Comparison of ENCODE assay signal across 8 mouse cellular contexts in the genomic region with DNA sequence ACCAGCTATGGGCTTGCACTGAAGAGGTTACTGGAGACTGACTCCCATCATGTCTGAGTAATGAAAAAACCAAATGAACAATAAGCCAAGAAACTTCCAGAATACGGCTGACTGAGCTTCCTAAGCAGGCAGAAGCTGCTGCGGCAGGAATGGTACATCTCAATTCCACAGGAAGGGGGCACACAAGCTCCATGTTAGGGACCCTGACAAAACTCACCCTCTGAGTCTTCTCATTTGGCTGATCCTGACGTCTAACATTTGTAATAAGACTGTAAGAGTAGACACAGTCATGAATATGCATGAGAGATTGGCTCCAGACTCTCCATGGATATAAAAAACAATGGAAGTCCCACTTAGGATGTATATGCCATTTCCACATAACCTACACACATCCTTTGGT. TPM values are rescaled to one million over a fixed set of nuclear protein-coding genes. Genes with fewer than 3 reads are reported as not detected.
DNase-seq lines count a peak whose midpoint lies in the region; ATAC-seq and TF ChIP-seq lines count a peak whose summit lies in the region.

No protein-coding gene starts in this region.

- H3K4me2 ChIP-seq in CH12.LX (ENCODE audit: insufficient read depth, low read depth, poor library complexity, severe bottlenecking), result no peak overlapping the region
- no peak overlapping the region for H3K4me2 ChIP-seq in hindbrain, embryonic 12.5 days (replicated peaks)
- H3K4me2 ChIP-seq in neural tube, embryonic 12.5 days (replicated peaks), result no peak overlapping the region

- no peak overlapping the region for H3K4me3 ChIP-seq in CH12.LX (replicated peaks in 1 of 3; ENCODE audit: low read depth in 2 of 3, low read length in 2 of 3, poor library complexity in 1 of 3)
- no peak overlapping the region for H3K4me3 ChIP-seq in hindbrain, embryonic 12.5 days
- H3K4me3 ChIP-seq in limb, embryonic 10.5 days, result no peak overlapping the region
- no peak overlapping the region for H3K4me3 ChIP-seq in neural tube, embryonic 12.5 days

- no peaks in the 10 kb centered on the region for H3K9me3 ChIP-seq in CH12.LX (replicated peaks; ENCODE audit: low read length)
- no peaks in the 10 kb centered on the region for H3K9me3 ChIP-seq in hindbrain, embryonic 12.5 days (replicated peaks)
- H3K9me3 ChIP-seq in limb, embryonic 10.5 days (replicated peaks), result no peaks in the 10 kb centered on the region
- H3K9me3 ChIP-seq in neural tube, embryonic 12.5 days, result no peaks in the 10 kb centered on the region

- peak; percentile 36 for DNase-seq in gastrocnemius, adult 18-20 months (ENCODE audit: low spot score)
- no peak for DNase-seq in gastrocnemius, postnatal 25 days
- peak; percentile 35 for DNase-seq in CH12.LX (ENCODE audit: extremely low read depth)
- peak; percentile 73 for DNase-seq in embryo, embryonic 10 days (ENCODE audit: low spot score)
- peak; percentile 51 for DNase-seq in limb, embryonic 10.5 days (ENCODE audit: low spot score)

- H3K27me3 ChIP-seq in CH12.LX (replicated peaks), result no peaks in the 10 kb centered on the region
- no peaks in the 10 kb centered on the region for H3K27me3 ChIP-seq in hindbrain, embryonic 12.5 days
- no peaks in the 10 kb centered on the region for H3K27me3 ChIP-seq in limb, embryonic 10.5 days (ENCODE audit: low read depth, poor library complexity, severe bottlenecking)
- H3K27me3 ChIP-seq in neural tube, embryonic 12.5 days (replicated peaks), result no peaks in the 10 kb centered on the region

- WGBS in hindbrain, embryonic 12.5 days, result 27% methylated on average over 3 of the region's 3 CpGs
- 29% methylated on average over 3 of the region's 3 CpGs for WGBS in limb, embryonic 10.5 days
- WGBS in neural tube, embryonic 12.5 days, result 24% methylated on average over 3 of the region's 3 CpGs

- H3K9ac ChIP-seq in CH12.LX (ENCODE audit: insufficient read depth, low read depth), result no peak overlapping the region
- no peak overlapping the region for H3K9ac ChIP-seq in hindbrain, embryonic 12.5 days
- H3K9ac ChIP-seq in neural tube, embryonic 12.5 days, result no peak overlapping the region

- peak in 1 of 2 experiments; percentile 84; a peak in 2 of 4 replicates for TF ChIP-seq CTCF in CH12.LX (conservative IDR thresholded peaks at IDR 0.05 in 1 of 2, IDR thresholded peaks at IDR 0.05 in 1 of 2; ENCODE audit: low read depth in 2 of 2, low read length in 2 of 2)

- no peak for TF ChIP-seq EP300 in CH12.LX (IDR thresholded peaks at IDR 0.05; ENCODE audit: low read length)

- no peaks in the 10 kb centered on the region for H3K79me2 ChIP-seq in CH12.LX (replicated peaks; ENCODE audit: control insufficient read depth, extremely low read depth, insufficient read depth, poor library complexity, severe bottlenecking)

- in situ Hi-C loops in CH12.LX (cut with MboI; ENCODE audit: low pct_ligation_motif_present, low pct_unique_long_range_greater_than_20kb, low sequenced_read_pairs), result loop anchor here (10.0 kb wide), 3 partner anchors 259 to 679 kb away; no protein-coding TSS in a partner anchor

- H3K4me1 ChIP-seq in CH12.LX (ENCODE audit: control insufficient read depth in 1 of 2, insufficient read depth in 2 of 2), result peaks cover 7 to 14% of the 10 kb centered on the region in 2 experiments
- H3K4me1 ChIP-seq in hindbrain, embryonic 12.5 days, result peaks cover 13% of the 10 kb centered on the region
- H3K4me1 ChIP-seq in limb, embryonic 10.5 days, result peaks cover 12% of the 10 kb centered on the region
- H3K4me1 ChIP-seq in neural tube, embryonic 12.5 days, result peaks cover 11% of the 10 kb centered on the region

- H3K27ac ChIP-seq in CH12.LX (ENCODE audit: insufficient read depth, low read depth), result no peak overlapping the region
- H3K27ac ChIP-seq in hindbrain, embryonic 12.5 days, result no peak overlapping the region
- no peak overlapping the region for H3K27ac ChIP-seq in limb, embryonic 10.5 days
- no peak overlapping the region for H3K27ac ChIP-seq in neural tube, embryonic 12.5 days

- peak; percentile 71 for ATAC-seq in hindbrain, embryonic 12.5 days (ENCODE audit: low FRiP score)
- peak; percentile 71 for ATAC-seq in neural tube, embryonic 12.5 days (ENCODE audit: low FRiP score, low read depth)
- ATAC-seq in erythroblast, adult 5-6 weeks (replicated peaks; ENCODE audit: low FRiP score, poor library complexity, severe bottlenecking), result no peak

- no peak for TF ChIP-seq POLR2A in CH12.LX (IDR thresholded peaks at IDR 0.05; ENCODE audit: low read depth, low read length)

- dilution Hi-C loops in CH12.LX (cut with MboI; ENCODE audit: extremely low pct_ligation_motif_present, extremely low pct_unique_long_range_greater_than_20kb, low sequenced_read_pairs), result no loop called here

- no peaks in the 10 kb centered on the region for H3K36me3 ChIP-seq in CH12.LX (replicated peaks in 1 of 2; ENCODE audit: control insufficient read depth in 1 of 2, insufficient read depth in 1 of 2, low read length in 1 of 2)
- no peaks in the 10 kb centered on the region for H3K36me3 ChIP-seq in hindbrain, embryonic 12.5 days
- no peaks in the 10 kb centered on the region for H3K36me3 ChIP-seq in limb, embryonic 10.5 days
- no peaks in the 10 kb centered on the region for H3K36me3 ChIP-seq in neural tube, embryonic 12.5 days

- TF ChIP-seq RAD21 in CH12.LX (IDR thresholded peaks at IDR 0.05; ENCODE audit: low read depth, low read length), result peak; percentile 86

TF ChIP-seq in CH12.LX, 34 proteins besides CTCF, POLR2A, EP300 and RAD21:
- TF ChIP-seq ZKSCAN1 (IDR thresholded peaks at IDR 0.05; ENCODE audit: borderline replicate concordance, low read depth, low read length), result no peak
- no peak for TF ChIP-seq MAFK (IDR thresholded peaks at IDR 0.05; ENCODE audit: insufficient replicate concordance, low read length)
- no peak for TF ChIP-seq ZNF384 (IDR thresholded peaks at IDR 0.05; ENCODE audit: low read depth, low read length)
- no peak for TF ChIP-seq RCOR1 (conservative IDR thresholded peaks at IDR 0.05; ENCODE audit: low read depth, low read length)
- peak; percentile 49; the same call in 1 of the 2 replicates for TF ChIP-seq ZC3H11A (IDR thresholded peaks at IDR 0.05; ENCODE audit: low read depth, low read length)
- TF ChIP-seq SMC3 (IDR thresholded peaks at IDR 0.05; ENCODE audit: low read depth, low read length), result peak; percentile 74
- TF ChIP-seq USF1 (IDR thresholded peaks at IDR 0.05; ENCODE audit: low read depth, low read length), result no peak
- no peak for TF ChIP-seq BHLHE40 (IDR thresholded peaks at IDR 0.05; ENCODE audit: low read depth, low read length)
- TF ChIP-seq TCF12 (IDR thresholded peaks at IDR 0.05; ENCODE audit: low read depth, low read length), result no peak

RNA-seq across cellular contexts. Expression of gene Nrde2, which starts 6.7 kb away (rescaled TPM):
- total RNA-seq in gastrocnemius, adult 18-20 months (2021), result 1 to 10 TPM; 7.5 to 7.8 TPM
- total RNA-seq in gastrocnemius, postnatal 25 days (2021), result 1 to 10 TPM; 5.7 to 6.5 TPM
- total RNA-seq in CH12.LX (2012; rRNA removed), result 18.9 and 21.5 TPM in 2 replicates
- 24.9 and 25.6 TPM in 2 replicates for total RNA-seq in CH12.LX (2014; rRNA removed)
- polyA plus RNA-seq in CH12.LX (2012; ENCODE audit: insufficient read length, low read depth), result 23.6 and 29.2 TPM in 2 replicates
- polyA plus RNA-seq in hindbrain, embryonic 12.5 days (2016; fragmentation: Nextera tagmentation; extraction: Ambion mirVana), result 15.6 and 16.7 TPM in 2 replicates
- 15.5 and 16.3 TPM in 2 replicates for polyA plus RNA-seq in limb, embryonic 10.5 days (2016; fragmentation: Nextera tagmentation; extraction: Ambion mirVana)
- 14.7 and 15.1 TPM in 2 replicates for polyA plus RNA-seq in neural tube, embryonic 12.5 days (2016; fragmentation: Nextera tagmentation; extraction: Ambion mirVana)
- 0.19 and 8.8 TPM in 2 replicates for total RNA-seq in erythroblast, adult 5-6 weeks (2015; ENCODE audit: low replicate concordance)
- total RNA-seq in erythroblast, adult 5-6 weeks (2017; ENCODE audit: low replicate concordance), result 10.9 and 11.1 TPM in 2 replicates

RNA-seq across cellular contexts. Expression of gene Calm1, which starts 33.1 kb away (rescaled TPM):
- total RNA-seq in gastrocnemius, adult 18-20 months (2021), result 100 to 1,000 TPM; 568 to 588 TPM
- total RNA-seq in gastrocnemius, postnatal 25 days (2021), result 100 to 1,000 TPM; 351 to 515 TPM
- total RNA-seq in CH12.LX (2012; rRNA removed) (750 and 836 TPM in 2 replicates), CH12.LX (2014; rRNA removed) (425 and 450 TPM in 2 replicates)
- 627 and 753 TPM in 2 replicates for polyA plus RNA-seq in CH12.LX (2012; ENCODE audit: insufficient read length, low read depth)
- polyA plus RNA-seq in hindbrain, embryonic 12.5 days (2016; fragmentation: Nextera tagmentation; extraction: Ambion mirVana), result 1,638 and 1,690 TPM in 2 replicates
- 1,121 and 1,290 TPM in 2 replicates for polyA plus RNA-seq in limb, embryonic 10.5 days (2016; fragmentation: Nextera tagmentation; extraction: Ambion mirVana)
- 1,755 and 1,801 TPM in 2 replicates for polyA plus RNA-seq in neural tube, embryonic 12.5 days (2016; fragmentation: Nextera tagmentation; extraction: Ambion mirVana)
- total RNA-seq in erythroblast, adult 5-6 weeks (2015; ENCODE audit: low replicate concordance), result 71.5 and 86.7 TPM in 2 replicates
- 70.8 and 118 TPM in 2 replicates for total RNA-seq in erythroblast, adult 5-6 weeks (2017; ENCODE audit: low replicate concordance)

RNA-seq across cellular contexts. Expression of gene Psmc1, which starts 56.2 kb away (rescaled TPM):
- total RNA-seq in gastrocnemius, adult 18-20 months (2021), result 100 to 1,000 TPM; 140 to 164 TPM
- total RNA-seq in gastrocnemius, postnatal 25 days (2021), result 100 to 1,000 TPM; 132 to 139 TPM
- total RNA-seq in CH12.LX (2012; rRNA removed) (244 and 326 TPM in 2 replicates), CH12.LX (2014; rRNA removed) (278 and 297 TPM in 2 replicates)
- polyA plus RNA-seq in CH12.LX (2012; ENCODE audit: insufficient read length, low read depth), result 501 and 701 TPM in 2 replicates
- 308 and 324 TPM in 2 replicates for polyA plus RNA-seq in hindbrain, embryonic 12.5 days (2016; fragmentation: Nextera tagmentation; extraction: Ambion mirVana)
- polyA plus RNA-seq in limb, embryonic 10.5 days (2016; fragmentation: Nextera tagmentation; extraction: Ambion mirVana), result 399 and 416 TPM in 2 replicates
- 328 and 358 TPM in 2 replicates for polyA plus RNA-seq in neural tube, embryonic 12.5 days (2016; fragmentation: Nextera tagmentation; extraction: Ambion mirVana)
- total RNA-seq in erythroblast, adult 5-6 weeks (2015; ENCODE audit: low replicate concordance), result 42.6 and 92.4 TPM in 2 replicates
- total RNA-seq in erythroblast, adult 5-6 weeks (2017; ENCODE audit: low replicate concordance), result 63.4 and 63.7 TPM in 2 replicates
